Mouse (Mus musculus) liver, postnatal 0 days (tissue): Measurements from ENCODE around the gene Vmn2r72. TPM values are rescaled to one million over a fixed set of nuclear protein-coding genes. Genes with fewer than 3 reads are reported as not detected.

ENCODE experiments used
- ATAC-seq: fragments of 200-750 bp; cut with Nextera tagmentation; 2 replicates; pipeline ENCODE4 v1.8.0; 2017; ENCODE audit warnings: mild to moderate bottlenecking, moderate library complexity
- DNase-seq: peaks from one replicate; pipeline ENCODE4 v3.0.0-alpha.2; 2016
- H3K27ac ChIP-seq: fragments of 300-500 bp; sonication (generic); 2 replicates; pipeline ENCODE4 v1.5.1; 2014; ENCODE audit warnings: antibody characterized with exemption, moderate library complexity, mild to moderate bottlenecking, low read depth
- H3K27me3 ChIP-seq: fragments of 300-500 bp; sonication (generic); 2 replicates; pipeline ENCODE4 v1.6.1; 2014; ENCODE audit warnings: low read length, control low read depth, mixed read lengths; ENCODE audit not compliant: insufficient read depth
- H3K36me3 ChIP-seq: fragments of 300-500 bp; sonication (generic); replicated peaks from 2 replicates; pipeline ENCODE4 v1.6.1; 2014; ENCODE audit warnings: mild to moderate bottlenecking, control low read depth, low read length, moderate library complexity, mixed read lengths; ENCODE audit not compliant: insufficient read depth
- H3K4me1 ChIP-seq: fragments of 300-500 bp; sonication (generic); 2 replicates; pipeline ENCODE4 v1.6.1; 2014; ENCODE audit warnings: antibody characterized with exemption, mild to moderate bottlenecking, control low read depth; ENCODE audit not compliant: insufficient read depth
- H3K4me2 ChIP-seq: fragments of 300-500 bp; sonication (generic); 2 replicates; pipeline ENCODE4 v1.6.1; 2014; ENCODE audit warnings: low read depth, mild to moderate bottlenecking, low read length, moderate library complexity, mixed read lengths
- H3K4me3 ChIP-seq: fragments of 300-500 bp; sonication (generic); 2 replicates; pipeline ENCODE4 v1.5.1; 2014; ENCODE audit warnings: low read depth, low read length
- H3K9ac ChIP-seq: fragments of 300-500 bp; sonication (generic); replicated peaks from 2 replicates; pipeline ENCODE4 v1.6.1; 2014; ENCODE audit warnings: mild to moderate bottlenecking, moderate library complexity
- H3K9me3 ChIP-seq: fragments of 300-500 bp; sonication (generic); 2 replicates; pipeline ENCODE4 v1.6.1; 2016; ENCODE audit warnings: mild to moderate bottlenecking, control low read depth, low read length, mixed read lengths
- CTCF ChIP-seq: sonication (generic); IDR thresholded peaks from 2 replicates; pipeline ENCODE4 v1.5.1; 2016; ENCODE audit warnings: antibody characterized with exemption, low read depth
- EP300 ChIP-seq: IDR thresholded peaks from 2 replicates; pipeline ENCODE4 v1.6.1; 2016; ENCODE audit warnings: antibody characterized with exemption, low read depth, mild to moderate bottlenecking
- WGBS: fragments of 180-500 bp; shearing (Covaris S2); extraction: QIAGEN DNeasy Blood & Tissue Kit; methylation state at CpG from one replicate; pipeline ENCODE4 v1.1.7; 2014; ENCODE audit not compliant: insufficient replicate concordance; 5-methylcytosine and 5-hydroxymethylcytosine counted together
- polyA plus RNA-seq: library from polyadenylated mRNA; unstranded; fragments of >200 nt; fragmentation: Nextera tagmentation; extraction: Ambion mirVana; gene quantifications from 2 replicates; pipeline ENCODE4 v1.2.1, GENCODE M21; 2015

The Vmn2r72 gene
- not detected in 2 replicates for polyA plus RNA-seq

DNA sequence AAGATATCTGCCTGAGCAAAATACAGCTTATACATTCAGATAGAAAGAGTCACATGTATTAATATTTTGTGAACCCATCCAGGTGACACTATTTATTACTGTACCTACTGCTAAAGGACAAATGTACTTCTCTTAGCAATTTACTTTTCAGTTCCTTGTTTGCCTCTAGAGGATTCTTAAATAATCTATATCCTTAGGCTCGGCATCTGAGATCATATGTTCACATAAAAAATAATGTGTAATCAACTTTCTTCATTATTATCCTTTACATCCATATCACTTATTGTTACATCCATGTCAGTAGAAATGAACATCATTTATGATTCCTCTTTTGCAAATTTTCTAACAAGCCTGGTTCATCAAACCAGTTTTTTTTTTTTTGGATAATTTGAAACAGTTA lies at the start of gene Vmn2r72:
Gene Vmn2r72, minus strand, starts transcription at position 101 of the 400 bp plus-strand sequence.
- no peak within 1 kb of the TSS for H3K9ac ChIP-seq
- no peaks in the 10 kb centered on the region for H3K4me1 ChIP-seq
- TF ChIP-seq EP300 (no peak), CTCF (no peak)
- H3K4me3 ChIP-seq = no peak within 1 kb of the TSS
- no peak within 1 kb of the TSS for H3K4me2 ChIP-seq
- no peaks in the 10 kb centered on the region for H3K27me3 ChIP-seq
- H3K27ac ChIP-seq = no peak within 1 kb of the TSS
- ATAC-seq (no peak), DNase-seq (no peak)
- WGBS = 73% methylated on average over 1 of the region's 1 CpGs
- H3K36me3 ChIP-seq = no peaks in the 10 kb centered on the region
- H3K9me3 ChIP-seq = no peaks in the 10 kb centered on the region

Other genes with a start within 250 kb of the Vmn2r72 start
- not detected in 2 replicates for gene Vmn2r71, start 192.0 kb downstream of the Vmn2r72 start, polyA plus RNA-seq
- gene Vmn2r70, start 185.9 kb downstream of the Vmn2r72 start, polyA plus RNA-seq = not detected in 2 replicates
- gene Vmn2r73, start 121.2 kb upstream of the Vmn2r72 start, polyA plus RNA-seq = not detected in 2 replicates
- gene Vmn2r74, start 206.5 kb upstream of the Vmn2r72 start, polyA plus RNA-seq = not detected in 2 replicates